Mouse (Mus musculus) embryonic fibroblast, embryonic 13.5 days (primary cell): ENCODE results near the gene Sdccag8.

Source experiments
- CTCF ChIP-seq: IDR thresholded peaks from 2 replicates; pipeline ENCODE4 v1.5.1; 2011; ENCODE audit warnings: mild to moderate bottlenecking, control low read depth, low read length, moderate library complexity, borderline replicate concordance; ENCODE audit not compliant: insufficient read depth
- POLR2A ChIP-seq: IDR thresholded peaks from 2 replicates; pipeline ENCODE4 v1.6.1; 2011; ENCODE audit warnings: low read depth, mild to moderate bottlenecking, control low read depth, low read length, moderate library complexity

- TF ChIP-seq POLR2A (no peak), CTCF (no peak)
These were observed 200.5 kb downstream of the Sdccag8 start for GRCm38 (mm10) chr1:177014921-177015439.
